In the genomic region with DNA sequence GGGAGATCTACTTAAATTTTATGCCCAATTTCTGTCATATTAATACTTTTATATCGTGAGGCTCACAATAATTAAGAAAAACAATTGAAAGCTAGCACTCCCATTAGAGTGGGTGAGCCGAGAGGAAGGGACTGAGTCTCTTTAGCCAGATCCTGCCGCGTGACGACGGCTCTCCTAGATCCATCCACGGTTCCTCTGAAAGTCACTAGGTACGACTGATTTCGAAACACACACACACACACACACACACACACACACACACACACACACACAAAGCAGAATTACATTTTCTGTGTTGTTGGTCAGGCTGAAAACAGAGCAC, we compare ENCODE assay signal across 8 mouse cellular contexts.
A peak's percentile ranks its signal among the peaks of the same experiment; 100 is the strongest.
DNase-seq lines count a peak whose midpoint lies in the region; ATAC-seq lines count a peak whose summit lies in the region.

No protein-coding gene starts in this region.

- peak; percentile 40 to 53 for DNase-seq in adrenal gland, postnatal 36 days
- DNase-seq in adrenal gland, adult 8-10 months = no peak
- peak; percentile 24 for DNase-seq in ovary, postnatal 14 days (ENCODE audit: low spot score)
- no peak for DNase-seq in ovary, postnatal 10 days (ENCODE audit: low spot score)
- DNase-seq in lung, postnatal 10 days = peak; percentile 55
- DNase-seq in frontal cortex, postnatal 25 days (ENCODE audit: low spot score in 2 of 2) = no peak

- peak; percentile 7 for ATAC-seq in inflammation-experienced regulatory T-cells, adult 6 months
- ATAC-seq in CD4-positive, CD25-positive, alpha-beta regulatory T cell, adult 4 months = no peak

Comparison
In these comparisons a context has a peak if more than half of its experiments do, and no peak if none do; other contexts are left out.
1. DNase-seq: peak in adrenal gland, postnatal 36 days (2 of 2), ovary, postnatal 14 days (single experiment) and lung, postnatal 10 days (single experiment); none in adrenal gland, adult 8-10 months (single experiment), ovary, postnatal 10 days (single experiment) and frontal cortex, postnatal 25 days (0 of 2).